Mouse (Mus musculus) frontal cortex, postnatal 14 days (tissue): ENCODE data around the gene Hpse.

Source experiments
- DNase-seq, 2 experiments: peaks; one replicate each; pipeline ENCODE4 v3.0.0; 2022; ENCODE audit warnings: low spot score in 2 of 2

Gene Hpse

DNA sequence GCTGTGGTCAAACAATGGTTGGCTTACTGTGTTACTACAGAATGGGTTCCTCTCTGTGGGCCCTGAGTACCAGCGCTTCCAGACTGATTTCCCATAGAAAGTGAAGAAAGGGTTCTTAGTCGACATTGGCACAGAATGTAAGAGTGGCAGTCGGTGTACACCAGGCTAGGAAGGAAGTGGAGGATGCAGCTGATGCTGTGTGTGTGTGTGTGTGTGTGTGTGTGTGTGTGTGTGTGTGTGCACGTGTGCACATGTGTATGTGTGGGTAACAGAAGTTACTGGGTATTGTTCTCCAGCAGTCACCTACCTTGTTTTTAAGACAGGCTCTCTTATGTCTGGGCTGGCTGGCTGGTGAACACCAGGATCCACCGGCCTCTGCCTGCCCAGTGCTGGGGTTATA is 77.2 kb downstream of the Hpse start:
- DNase-seq: no peak

- DNase-seq: no peak
Observed at GRCm38 (mm10) chr5:100638483-100638882, 81.0 kb downstream of the Hpse start.

- DNase-seq: no peak
Observed at GRCm38 (mm10) chr5:100636794-100637544, 82.5 kb downstream of the Hpse start.

DNA sequence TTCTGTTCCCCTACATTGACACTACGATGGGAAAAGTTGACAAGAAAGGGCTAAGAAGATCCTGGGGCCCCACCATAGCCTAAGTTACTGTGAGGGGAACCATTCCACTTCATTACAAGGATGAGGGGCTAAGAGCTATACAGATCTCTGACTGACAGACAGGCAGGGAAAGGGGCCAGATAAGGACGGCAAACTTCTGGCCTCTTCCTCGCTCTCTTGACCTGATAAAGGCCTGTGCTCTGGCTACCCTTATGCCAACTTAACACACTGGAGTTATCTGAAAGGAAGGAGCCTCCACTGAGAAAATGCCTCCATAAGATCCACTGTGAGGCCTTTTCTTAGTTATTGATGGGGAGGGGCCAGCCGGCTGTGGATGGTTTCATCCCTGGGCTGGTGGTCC is 83.6 kb downstream of the Hpse start:
- DNase-seq: no peak

GRCm38 (mm10) chr5:100634885-100635478 is 84.5 kb downstream of the Hpse start:
- DNase-seq: no peak

DNA sequence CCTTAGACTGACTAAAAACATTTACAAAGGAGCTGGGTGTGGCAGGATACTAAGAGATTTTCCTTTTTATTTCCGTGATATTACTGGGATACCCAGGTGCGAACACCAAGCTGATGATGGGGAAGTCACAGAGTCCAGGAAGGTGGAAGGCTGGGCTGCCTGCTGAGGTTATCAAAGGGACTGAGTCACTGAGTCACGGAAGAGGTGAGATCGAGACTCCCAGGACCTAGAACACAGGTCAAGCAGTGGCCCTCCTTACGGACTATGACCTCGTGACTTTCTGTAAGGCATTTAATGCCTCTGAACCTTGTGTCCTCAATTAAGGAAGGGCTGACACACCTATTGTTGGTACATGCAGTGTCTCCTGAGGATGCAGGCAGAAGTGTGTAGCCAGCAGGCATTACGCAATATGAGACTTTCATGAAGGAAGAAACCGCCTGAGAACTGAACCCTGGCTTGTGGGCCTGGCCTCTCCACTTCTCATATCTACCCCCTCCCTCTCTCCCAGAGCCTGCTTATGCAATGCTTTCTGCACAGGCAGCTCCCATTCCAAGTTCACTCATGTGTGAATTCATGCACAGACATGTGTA is 86.9 kb downstream of the Hpse start:
- no peak for DNase-seq
